Mouse (Mus musculus) right cerebral cortex, postnatal 10 days (tissue): ENCODE results near the gene Zfp36l3.
"Not testable (repeated sequence)": the region's sequence is repeated elsewhere in the genome, so short reads cannot be mapped to it uniquely, and the experiment has no call there.

Source experiments
- DNase-seq, 2 experiments: peaks; one replicate each; pipeline ENCODE4 v3.0.0; 2021; ENCODE audit warnings: low spot score in 2 of 2

The Zfp36l3 gene

GRCm38 (mm10) chrX:53776276-53776675 lies at the start of gene Zfp36l3:
TSS of gene Zfp36l3 (minus strand) at chrX:53776394.
- no peak for DNase-seq

- no peak for DNase-seq
Observed at GRCm38 (mm10) chrX:53799074-53799473, 22.9 kb upstream of the Zfp36l3 start.

- DNase-seq = not testable (repeated sequence)
Observed at GRCm38 (mm10) chrX:53797519-53797918, 21.3 kb upstream of the Zfp36l3 start, which contains the start of gene Xlr. TSS of gene Xlr (minus strand) at chrX:53797706.

GRCm38 (mm10) chrX:53757736-53758135 lies 18.5 kb downstream of the Zfp36l3 start, which contains the start of gene 1700013H16Rik:
TSS of gene 1700013H16Rik (minus strand) at chrX:53757831.
- DNase-seq = no peak

GRCm38 (mm10) chrX:53752851-53753250 lies 23.3 kb downstream of the Zfp36l3 start:
- DNase-seq = no peak

GRCm38 (mm10) chrX:53728967-53729366 lies 47.2 kb downstream of the Zfp36l3 start:
- no peak for DNase-seq

- DNase-seq = no peak
Observed at GRCm38 (mm10) chrX:53724596-53724995, 51.6 kb downstream of the Zfp36l3 start, which contains the start of gene 4930502E18Rik. TSS of gene 4930502E18Rik (plus strand) at chrX:53724826.
